Mouse (Mus musculus) adrenal gland, postnatal 36 days (tissue): Measurements from ENCODE around the gene Coq4. TPM values are rescaled to one million over a fixed set of nuclear protein-coding genes. Genes with fewer than 3 reads are reported as not detected.
"Not testable (repeated sequence)": the region's sequence is repeated elsewhere in the genome, so short reads cannot be mapped to it uniquely, and the experiment has no call there.

Source experiments
- DNase-seq, 2 experiments: peaks; one replicate each; pipeline ENCODE4 v3.0.0; 2021; ENCODE audit warnings: mixed read lengths in 1 of 2
- long read RNA-seq, 2 experiments: library from polyadenylated mRNA; stranded (forward); transcript quantifications; one replicate each; pipeline ENCODE4 v2.0.0; 2021; ENCODE audit warnings: borderline sequencing depth in 2 of 2
- total RNA-seq, 2 experiments: library from RNA; stranded (reverse); gene quantifications; 2 replicates each; pipeline ENCODE4 v1.2.3; 2021

Gene Coq4
- total RNA-seq: 10 to 100 TPM; 16.9 to 21.7 TPM
- long read RNA-seq, experiment 1, transcript Coq4-201 (7 exons, 1,991 nt): major isoform, 33 of 41 reads
- long read RNA-seq, experiment 1, partial matches to known transcripts: 0 of 41 reads
- long read RNA-seq, experiment 1, other reads (novel, unspliced or antisense): 6 of 41 reads
- long read RNA-seq, experiment 2, transcript Coq4-201 (7 exons, 1,991 nt): major isoform, 14 of 16 reads
- long read RNA-seq, experiment 2, partial matches to known transcripts: 0 of 16 reads
- long read RNA-seq, experiment 2, other reads (novel, unspliced or antisense): 2 of 16 reads

- peak; percentile 89 to 91 for DNase-seq
These were observed at the start of gene Coq4 for GRCm38 (mm10) chr2:29787104-29787917. Gene Coq4, plus strand, starts transcription at chr2:29787493.

GRCm38 (mm10) chr2:29738799-29739198, 48.5 kb upstream of the Coq4 start:
- DNase-seq: no peak

- DNase-seq: no peak
These were observed 47.9 kb upstream of the Coq4 start for GRCm38 (mm10) chr2:29739368-29739767.

DNA sequence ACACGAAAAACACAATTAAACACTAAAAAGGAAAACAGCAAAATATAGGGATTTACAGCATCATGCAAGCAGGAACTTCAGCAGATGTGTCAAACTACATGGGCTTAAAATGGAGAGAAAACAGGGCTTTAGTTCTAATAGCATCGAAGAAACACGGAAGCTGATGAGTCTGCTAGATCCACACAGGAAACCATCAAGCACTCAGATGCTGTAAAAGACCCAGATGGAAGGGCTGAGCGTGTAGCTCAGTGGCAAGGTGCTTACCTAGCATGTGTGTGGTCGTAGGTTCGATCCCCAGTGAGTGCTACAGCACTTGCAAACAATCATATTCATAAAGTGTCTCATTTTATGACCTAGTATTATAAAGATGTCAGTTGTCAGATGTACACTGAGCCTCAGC, 46.1 kb upstream of the Coq4 start:
- DNase-seq: no peak

DNA sequence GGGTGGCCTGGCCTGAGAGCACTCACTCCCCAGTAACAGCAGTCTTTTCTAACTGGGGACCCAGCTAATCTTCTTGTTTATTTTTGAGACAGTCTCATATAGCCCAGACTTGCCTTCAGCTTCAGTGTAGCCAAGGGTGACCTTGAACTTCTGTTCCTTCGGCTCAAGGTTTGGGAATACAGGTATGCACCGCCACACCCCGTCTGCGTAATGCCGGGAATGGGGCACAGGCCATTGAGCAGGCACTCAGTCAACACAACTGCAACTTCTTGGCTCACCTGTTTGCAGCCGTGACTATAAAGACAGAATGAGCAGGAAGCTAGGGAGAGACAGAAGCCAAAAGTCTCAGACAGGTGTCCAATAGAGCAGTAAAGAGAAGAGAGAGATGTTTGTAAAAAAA, 43.0 kb upstream of the Coq4 start:
- DNase-seq: no peak

DNA sequence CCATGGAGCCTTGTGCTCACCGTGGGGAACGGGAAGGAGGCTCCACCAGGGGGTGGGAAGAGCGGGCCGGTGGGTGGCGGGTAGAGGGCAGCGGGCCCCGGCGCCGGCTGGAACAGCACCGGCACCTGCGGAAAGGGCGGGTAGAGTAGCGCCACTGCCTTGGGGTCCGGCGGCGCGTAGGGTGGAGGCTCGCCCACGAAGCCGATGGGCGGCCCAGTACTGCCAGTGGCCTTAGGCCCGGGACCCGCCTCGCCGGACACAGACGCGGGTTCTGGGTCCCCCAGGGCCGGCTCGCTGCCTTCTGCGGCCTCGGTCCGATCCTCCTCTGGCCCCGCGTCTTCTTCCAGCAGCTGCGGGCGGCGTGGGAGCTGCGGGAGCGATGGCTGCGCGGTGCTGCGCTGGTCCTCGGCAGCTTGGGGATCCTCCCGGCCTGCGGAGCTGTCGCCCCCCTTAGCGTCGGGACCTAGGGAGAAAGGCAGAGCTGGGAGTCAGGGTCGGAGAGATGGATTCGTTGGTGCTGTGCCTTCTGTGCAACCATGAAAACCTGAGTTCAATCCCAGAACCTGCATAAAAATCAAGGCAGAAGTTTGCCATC, 40.0 kb upstream of the Coq4 start:
- no peak for DNase-seq

GRCm38 (mm10) chr2:29747852-29748251, 39.4 kb upstream of the Coq4 start:
- peak in 1 of 2 experiments; percentile 29 for DNase-seq

- DNase-seq: no peak
These were observed 38.8 kb upstream of the Coq4 start for GRCm38 (mm10) chr2:29748499-29748898.

DNA sequence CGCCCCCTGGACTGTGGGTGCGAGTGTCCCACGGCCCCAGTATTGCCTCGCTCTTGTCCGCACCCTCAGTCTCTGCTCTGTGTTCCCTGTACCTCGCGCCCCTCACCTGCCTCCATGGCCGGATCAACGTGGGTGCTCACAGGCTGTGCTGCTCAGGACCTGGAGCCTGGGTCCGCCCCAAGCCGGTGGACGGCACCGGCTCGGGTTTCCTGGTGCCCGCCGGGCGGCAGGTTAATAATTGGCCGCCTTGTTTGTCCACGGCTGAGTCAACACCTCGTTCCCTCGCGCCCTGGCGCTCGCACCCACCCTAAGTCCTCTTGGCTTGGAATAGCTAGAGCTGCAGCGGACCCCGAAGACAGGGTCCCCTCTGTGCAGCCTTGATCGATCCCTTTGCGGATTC, 35.8 kb upstream of the Coq4 start, which contains the start of gene Gm13420:
TSS of gene Gm13420 (minus strand) at position 189 of the 400 bp plus-strand sequence.
- DNase-seq: no peak

DNA sequence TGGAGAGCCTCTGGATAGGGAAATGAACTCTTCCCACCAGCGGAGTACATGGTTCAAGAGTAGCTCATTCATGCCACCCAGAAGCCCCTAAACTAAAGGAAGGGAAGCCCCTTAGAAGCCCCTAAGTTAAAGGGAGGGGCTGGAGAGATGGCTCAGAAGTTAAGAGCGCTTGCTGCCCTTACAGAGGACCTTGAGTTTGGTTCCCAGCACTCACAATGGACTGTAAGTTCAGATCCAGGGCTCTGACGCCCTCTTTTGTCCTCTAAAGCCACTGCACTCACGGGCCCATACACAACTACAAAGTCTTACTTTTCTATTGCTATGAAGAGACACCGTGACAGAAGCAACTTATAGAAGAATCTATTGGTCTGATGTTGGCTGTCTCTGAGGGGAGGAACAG, 34.9 kb upstream of the Coq4 start:
- no peak for DNase-seq

DNA sequence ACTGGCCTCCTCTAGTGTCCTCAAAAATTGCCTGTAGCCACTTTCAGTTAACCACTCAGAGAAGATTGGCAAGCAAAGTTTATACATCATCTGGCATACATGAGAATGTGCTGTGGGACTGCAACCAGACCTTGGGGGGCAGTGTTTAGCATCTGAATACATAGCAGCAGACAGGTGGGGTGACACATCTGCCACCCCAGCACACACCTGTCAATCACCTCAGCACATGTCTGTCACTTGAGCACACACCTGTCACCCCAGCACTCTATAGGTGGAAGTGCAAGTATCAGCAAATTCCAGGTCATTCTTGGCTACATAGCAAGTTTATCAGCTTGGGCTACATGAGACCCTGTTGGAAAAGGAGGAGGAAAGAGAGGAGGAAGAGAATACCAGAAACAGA, 31.6 kb upstream of the Coq4 start:
- no peak for DNase-seq

DNA sequence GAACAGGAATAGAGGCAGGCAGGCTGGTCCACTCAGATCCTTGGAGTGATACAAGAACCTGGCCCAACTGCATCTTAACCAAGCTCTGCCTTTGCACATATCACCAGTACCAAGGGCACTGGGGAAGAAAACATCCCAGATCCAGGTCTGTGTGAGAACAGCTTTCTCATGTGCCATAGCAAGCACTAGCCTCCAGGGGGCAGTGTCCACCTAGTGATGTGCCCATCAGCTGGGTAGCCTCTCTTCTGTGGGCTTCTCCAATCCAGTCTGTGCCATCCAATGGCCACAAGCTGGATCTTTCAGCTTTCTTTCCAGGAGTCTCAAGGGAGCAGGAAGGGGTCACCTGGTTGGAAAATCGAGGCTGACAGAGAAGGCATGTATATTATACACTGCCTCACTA, 22.5 kb upstream of the Coq4 start:
- peak; percentile 83 to 85 for DNase-seq

- no peak for DNase-seq
These were observed 19.1 kb upstream of the Coq4 start for GRCm38 (mm10) chr2:29767976-29768709.

DNA sequence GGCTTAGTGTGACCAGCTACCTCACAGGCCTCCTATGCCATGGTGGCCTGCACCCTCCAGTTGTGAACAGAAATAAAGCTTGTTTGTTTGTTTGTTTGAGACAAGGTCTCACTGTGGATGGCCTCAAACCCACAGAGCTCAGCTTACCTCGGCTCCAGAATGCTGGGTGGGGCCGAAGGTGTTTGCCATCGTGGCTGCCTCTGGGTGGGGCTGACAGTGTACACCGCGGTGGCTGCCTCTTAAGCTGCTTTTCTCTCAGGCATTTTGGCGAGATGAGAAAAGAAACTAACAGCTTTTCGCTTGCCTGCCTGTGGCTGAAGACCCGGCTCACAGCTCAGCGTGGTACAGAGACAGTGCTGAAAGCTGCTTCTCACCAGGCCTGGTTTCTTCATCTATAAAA, 18.4 kb upstream of the Coq4 start:
- DNase-seq: no peak

DNA sequence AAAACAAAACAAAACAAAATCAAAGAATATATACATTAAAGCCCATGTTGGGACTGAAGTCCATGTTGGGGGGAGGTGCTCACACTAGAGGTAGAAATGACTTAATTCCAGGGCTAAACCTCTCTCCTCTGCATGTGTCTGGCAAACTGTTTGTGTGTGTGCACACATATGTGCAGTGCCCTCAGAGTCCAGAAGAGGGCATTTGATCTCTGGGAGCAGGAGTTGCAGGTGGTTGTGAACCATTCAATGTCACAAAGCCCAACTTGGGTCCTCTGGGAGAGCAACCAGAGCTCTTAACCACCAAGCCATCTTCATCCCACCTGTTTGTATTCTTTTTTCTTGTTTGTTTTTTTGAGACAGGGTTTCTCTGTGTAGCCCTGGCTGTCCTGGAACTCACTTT, 17.1 kb upstream of the Coq4 start:
- no peak for DNase-seq

DNA sequence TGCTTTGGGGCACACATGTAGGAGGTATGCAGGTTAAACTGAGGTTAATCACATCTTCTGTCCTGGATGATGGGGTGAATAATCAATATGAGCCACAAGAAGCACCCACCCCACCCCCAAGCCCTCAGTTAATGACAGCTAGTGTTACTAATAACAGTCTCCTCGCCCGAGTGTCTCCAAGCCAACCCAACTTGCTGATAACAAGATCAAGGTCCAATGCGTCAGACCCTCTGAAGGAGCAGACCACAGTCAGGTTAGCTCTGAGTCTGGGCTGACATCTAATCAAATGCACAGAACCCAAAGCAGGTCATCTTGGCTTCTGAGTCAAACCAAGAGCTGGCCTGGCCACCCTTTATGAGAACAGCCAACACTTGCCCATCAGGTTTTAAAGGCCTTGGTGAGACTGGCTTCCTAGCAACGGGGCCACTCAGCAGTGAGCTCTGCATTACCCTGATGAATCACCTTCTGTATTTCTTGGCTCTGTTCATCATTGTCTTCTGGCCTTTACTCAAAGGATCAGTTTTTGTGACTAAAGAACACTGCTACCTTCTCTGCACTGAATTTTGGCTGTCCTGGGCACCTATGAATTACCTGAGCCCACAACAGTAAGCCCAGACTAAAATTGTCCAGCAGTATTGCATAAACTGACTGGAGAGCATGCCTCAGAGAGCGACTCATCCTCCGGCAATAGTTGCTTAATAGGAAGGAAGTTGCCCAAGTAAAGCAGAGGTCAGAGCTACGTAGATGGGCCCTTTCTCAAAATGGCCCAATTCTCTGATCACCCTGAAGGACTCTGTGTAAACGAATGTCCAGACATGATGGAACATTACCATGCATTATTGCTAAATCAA, 15.5 kb upstream of the Coq4 start:
- peak; percentile 61 for DNase-seq

DNA sequence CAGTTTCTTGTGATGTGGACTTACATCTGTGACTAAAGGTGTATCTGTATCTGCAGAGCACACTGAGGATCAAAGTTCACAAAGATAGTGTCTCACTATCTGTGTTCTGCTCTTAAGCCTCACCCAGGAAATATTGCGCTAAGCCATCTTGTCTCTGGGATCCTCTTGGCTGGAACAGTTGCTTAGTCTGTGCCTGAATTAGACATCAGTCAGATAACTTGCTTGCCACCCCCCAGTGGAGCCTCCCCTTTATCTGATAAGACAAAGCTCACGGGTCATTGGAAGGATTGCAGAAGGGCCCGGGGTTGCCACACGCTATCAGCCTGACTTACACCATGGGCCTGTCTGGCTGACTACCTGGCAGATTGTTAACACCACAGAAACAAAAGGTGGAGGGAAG, 14.0 kb upstream of the Coq4 start:
- no peak for DNase-seq

DNA sequence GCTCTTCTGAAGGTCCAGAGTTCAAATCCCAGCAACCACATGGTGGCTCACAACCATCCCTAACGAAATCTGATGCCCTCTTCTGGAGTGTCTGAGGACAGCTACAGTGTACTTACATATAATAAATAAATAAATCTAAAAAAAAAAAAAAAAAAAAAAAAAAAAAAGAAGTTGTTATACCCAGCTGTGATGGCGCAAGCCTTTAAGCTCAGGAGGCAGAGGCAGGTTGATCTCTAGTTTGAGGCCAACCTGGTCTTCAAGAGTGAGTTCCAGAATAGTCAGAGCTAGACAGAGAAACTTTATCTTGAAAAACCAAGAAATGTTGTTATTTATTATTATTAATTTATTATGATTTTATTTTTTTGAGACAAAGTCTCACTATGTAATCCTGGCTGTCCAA, 6.0 kb upstream of the Coq4 start:
- not testable (repeated sequence) for DNase-seq

DNA sequence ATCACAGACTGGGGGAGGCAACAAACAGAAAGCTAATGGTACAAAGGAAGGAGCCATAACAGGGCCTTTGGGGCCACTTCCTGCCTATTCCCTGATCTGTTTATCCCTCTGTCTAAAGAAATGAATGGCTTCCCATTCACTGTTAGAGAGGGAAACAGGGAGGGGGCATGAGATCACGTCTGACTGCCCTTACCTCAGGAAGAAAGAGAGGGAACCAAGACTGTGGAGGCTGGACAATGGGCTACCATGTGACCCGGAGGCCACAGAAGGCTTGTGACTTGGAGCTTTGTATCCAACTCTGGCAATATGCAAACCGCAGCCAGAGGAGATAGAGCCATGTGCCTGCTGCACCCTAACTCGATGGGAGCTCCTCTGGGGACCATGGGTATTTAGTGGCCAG, 3.0 kb upstream of the Coq4 start:
- no peak for DNase-seq

GRCm38 (mm10) chr2:29787937-29788681, 816 bp downstream of the Coq4 start, which contains the start of gene Trub2:
Gene Trub2, minus strand, starts transcription at chr2:29788502.
- peak; percentile 91 to 92 for DNase-seq
